Mouse (Mus musculus): ENCODE measurements around the gene Gm39115. TPM values are rescaled to one million over a fixed set of nuclear protein-coding genes. Genes with fewer than 3 reads are reported as not detected.
"Not testable (repeated sequence)": the region's sequence is repeated elsewhere in the genome, so short reads cannot be mapped to it uniquely, and the experiment has no call there.

The Gm39115 gene
- not detected in 2 replicates for polyA plus RNA-seq (2015; fragmentation: Nextera tagmentation; extraction: Ambion mirVana)

- WGBS, result 35% methylated on average over 2 of the region's 2 CpGs
- not testable (repeated sequence) for H3K9me3 ChIP-seq; H3K27ac ChIP-seq; H3K4me2 ChIP-seq; ATAC-seq (ENCODE audit: low FRiP score); H3K9ac ChIP-seq; H3K36me3 ChIP-seq; H3K27me3 ChIP-seq; H3K4me3 ChIP-seq; H3K4me1 ChIP-seq (replicated peaks)
Measured at GRCm38 (mm10) chr7:142135934-142136333, at the start of gene Gm39115. Gene Gm39115, minus strand, starts transcription at chr7:142136034.

- 57% methylated on average over 1 of the region's 1 CpGs for WGBS
- no peaks in the 10 kb centered on the region for H3K4me1 ChIP-seq (replicated peaks)
- no peaks in the 10 kb centered on the region for H3K27me3 ChIP-seq
- no peak overlapping the region for H3K4me3 ChIP-seq
- H3K4me2 ChIP-seq, result no peak overlapping the region
- H3K27ac ChIP-seq, result no peak overlapping the region
- no peaks in the 10 kb centered on the region for H3K9me3 ChIP-seq
- H3K36me3 ChIP-seq, result no peaks in the 10 kb centered on the region
- ATAC-seq (ENCODE audit: low FRiP score), result no peak
- no peak overlapping the region for H3K9ac ChIP-seq
Measured at GRCm38 (mm10) chr7:142181021-142181420, 45.2 kb upstream of the Gm39115 start.

GRCm38 (mm10) chr7:142178685-142179084, 42.9 kb upstream of the Gm39115 start:
- no peak overlapping the region for H3K4me3 ChIP-seq
- H3K4me1 ChIP-seq (replicated peaks), result no peaks in the 10 kb centered on the region
- WGBS, result 97% methylated on average over 1 of the region's 1 CpGs
- H3K4me2 ChIP-seq, result no peak overlapping the region
- no peak for ATAC-seq (ENCODE audit: low FRiP score)
- H3K9me3 ChIP-seq, result no peaks in the 10 kb centered on the region
- no peak overlapping the region for H3K27ac ChIP-seq
- H3K27me3 ChIP-seq, result no peaks in the 10 kb centered on the region
- no peak overlapping the region for H3K9ac ChIP-seq
- H3K36me3 ChIP-seq, result no peaks in the 10 kb centered on the region

- not testable (repeated sequence) for H3K36me3 ChIP-seq; H3K9me3 ChIP-seq; H3K27ac ChIP-seq; H3K4me2 ChIP-seq; H3K4me3 ChIP-seq; H3K4me1 ChIP-seq (replicated peaks); ATAC-seq (ENCODE audit: low FRiP score); H3K27me3 ChIP-seq; H3K9ac ChIP-seq
Measured at GRCm38 (mm10) chr7:142175905-142176304, 40.1 kb upstream of the Gm39115 start, which contains the start of gene Krtap5-2. Gene Krtap5-2, minus strand, starts transcription at chr7:142176005.

- H3K27ac ChIP-seq, result no peak overlapping the region
- no peak overlapping the region for H3K4me2 ChIP-seq
- H3K9me3 ChIP-seq, result no peaks in the 10 kb centered on the region
- ATAC-seq (ENCODE audit: low FRiP score), result no peak
- H3K27me3 ChIP-seq, result no peaks in the 10 kb centered on the region
- no peaks in the 10 kb centered on the region for H3K4me1 ChIP-seq (replicated peaks)
- no peak overlapping the region for H3K9ac ChIP-seq
- no peaks in the 10 kb centered on the region for H3K36me3 ChIP-seq
- 43% methylated on average over 3 of the region's 3 CpGs for WGBS
- H3K4me3 ChIP-seq, result no peak overlapping the region
Measured at GRCm38 (mm10) chr7:142169836-142170235, 34.0 kb upstream of the Gm39115 start.

- H3K27me3 ChIP-seq; H3K9me3 ChIP-seq; H3K36me3 ChIP-seq; H3K4me3 ChIP-seq; ATAC-seq (ENCODE audit: low FRiP score); H3K4me1 ChIP-seq (replicated peaks); H3K9ac ChIP-seq; H3K27ac ChIP-seq; H3K4me2 ChIP-seq: not testable (repeated sequence)
Measured at GRCm38 (mm10) chr7:142165639-142166038, 29.8 kb upstream of the Gm39115 start, which contains the start of gene Gm4553. Gene Gm4553, minus strand, starts transcription at chr7:142165739.

- no peak overlapping the region for H3K27ac ChIP-seq
- no peaks in the 10 kb centered on the region for H3K4me1 ChIP-seq (replicated peaks)
- H3K4me3 ChIP-seq, result no peak overlapping the region
- no peak overlapping the region for H3K9ac ChIP-seq
- 91% methylated on average over 3 of the region's 3 CpGs for WGBS
- H3K36me3 ChIP-seq, result no peaks in the 10 kb centered on the region
- H3K9me3 ChIP-seq, result no peaks in the 10 kb centered on the region
- H3K4me2 ChIP-seq, result no peak overlapping the region
- no peaks in the 10 kb centered on the region for H3K27me3 ChIP-seq
- ATAC-seq (ENCODE audit: low FRiP score), result no peak
Measured at GRCm38 (mm10) chr7:142159366-142159765, 23.5 kb upstream of the Gm39115 start.

GRCm38 (mm10) chr7:142157013-142157412, 21.2 kb upstream of the Gm39115 start, which contains the start of gene Gm29735:
Gene Gm29735, minus strand, starts transcription at chr7:142157113.
- not testable (repeated sequence) for H3K9ac ChIP-seq; H3K4me3 ChIP-seq; H3K9me3 ChIP-seq; ATAC-seq (ENCODE audit: low FRiP score); H3K27ac ChIP-seq; H3K4me2 ChIP-seq; H3K36me3 ChIP-seq; H3K27me3 ChIP-seq; H3K4me1 ChIP-seq (replicated peaks)
- 68% methylated on average over 2 of the region's 2 CpGs for WGBS

GRCm38 (mm10) chr7:142155308-142155707, 19.5 kb upstream of the Gm39115 start:
- no peak for ATAC-seq (ENCODE audit: low FRiP score)
- 59% methylated on average over 1 of the region's 1 CpGs for WGBS
- Histone ChIP-seq H3K9ac (no peak overlapping the region), H3K36me3 (no peaks in the 10 kb centered on the region), H3K9me3 (no peaks in the 10 kb centered on the region), H3K27me3 (no peaks in the 10 kb centered on the region), H3K4me1 (replicated peaks) (no peaks in the 10 kb centered on the region), H3K4me3 (no peak overlapping the region), H3K4me2 (no peak overlapping the region), H3K27ac (no peak overlapping the region)

- no peaks in the 10 kb centered on the region for H3K9me3 ChIP-seq
- H3K9ac ChIP-seq, result no peak overlapping the region
- ATAC-seq (ENCODE audit: low FRiP score), result no peak
- no peaks in the 10 kb centered on the region for H3K27me3 ChIP-seq
- no peaks in the 10 kb centered on the region for H3K36me3 ChIP-seq
- no peak overlapping the region for H3K4me2 ChIP-seq
- no peak overlapping the region for H3K27ac ChIP-seq
- WGBS, result 82% methylated on average over 4 of the region's 4 CpGs
- no peak overlapping the region for H3K4me3 ChIP-seq
- H3K4me1 ChIP-seq (replicated peaks), result no peaks in the 10 kb centered on the region
Measured at GRCm38 (mm10) chr7:142152191-142152590, 16.4 kb upstream of the Gm39115 start.

GRCm38 (mm10) chr7:142148633-142149032, 12.8 kb upstream of the Gm39115 start:
- no peak for ATAC-seq (ENCODE audit: low FRiP score)
- no peaks in the 10 kb centered on the region for H3K36me3 ChIP-seq
- no peaks in the 10 kb centered on the region for H3K4me1 ChIP-seq (replicated peaks)
- H3K9me3 ChIP-seq, result no peaks in the 10 kb centered on the region
- no peak overlapping the region for H3K4me3 ChIP-seq
- H3K27ac ChIP-seq, result no peak overlapping the region
- no peak overlapping the region for H3K9ac ChIP-seq
- H3K4me2 ChIP-seq, result no peak overlapping the region
- peaks cover 6% of the 10 kb centered on the region; the same call in 1 of the 2 replicates for H3K27me3 ChIP-seq

GRCm38 (mm10) chr7:142146033-142146432, 10.2 kb upstream of the Gm39115 start:
- no peak overlapping the region for H3K4me3 ChIP-seq
- no peak for ATAC-seq (ENCODE audit: low FRiP score)
- no peak overlapping the region for H3K4me2 ChIP-seq
- H3K9ac ChIP-seq, result no peak overlapping the region
- WGBS, result 10% methylated on average over 1 of the region's 1 CpGs
- no peaks in the 10 kb centered on the region for H3K36me3 ChIP-seq
- H3K4me1 ChIP-seq (replicated peaks), result no peaks in the 10 kb centered on the region
- H3K27me3 ChIP-seq, result peaks cover 6% of the 10 kb centered on the region; the same call in 1 of the 2 replicates
- H3K27ac ChIP-seq, result no peak overlapping the region
- no peaks in the 10 kb centered on the region for H3K9me3 ChIP-seq

GRCm38 (mm10) chr7:142145413-142145940, 9.6 kb upstream of the Gm39115 start:
- no peak overlapping the region for H3K27ac ChIP-seq
- H3K9me3 ChIP-seq, result no peaks in the 10 kb centered on the region
- H3K4me3 ChIP-seq, result no peak overlapping the region
- H3K4me1 ChIP-seq (replicated peaks), result no peaks in the 10 kb centered on the region
- no peaks in the 10 kb centered on the region for H3K36me3 ChIP-seq
- H3K4me2 ChIP-seq, result no peak overlapping the region
- peaks cover 6% of the 10 kb centered on the region; the same call in 1 of the 2 replicates for H3K27me3 ChIP-seq
- 51% methylated on average over 3 of the region's 4 CpGs for WGBS
- no peak overlapping the region for H3K9ac ChIP-seq
- ATAC-seq (ENCODE audit: low FRiP score), result no peak

All from hindbrain, embryonic 13.5 days (tissue).